Mouse (Mus musculus): Measurements from ENCODE around the gene Gm10644.

Gene Gm10644

GRCm38 (mm10) chr8:83893915-83894314 is 61.1 kb downstream of the Gm10644 start:
- peak; percentile 88 for DNase-seq

GRCm38 (mm10) chr8:83892061-83892460 is 62.9 kb downstream of the Gm10644 start:
- peak; percentile 77 for DNase-seq

GRCm38 (mm10) chr8:83888409-83888808 is 66.6 kb downstream of the Gm10644 start:
- DNase-seq, result no peak
